Mouse (Mus musculus) adrenal gland, postnatal 10 days (tissue): ENCODE measurements around the gene Gorasp1. TPM values are rescaled to one million over a fixed set of nuclear protein-coding genes. Genes with fewer than 3 reads are reported as not detected.

Experiments
- DNase-seq: peaks from one replicate; pipeline ENCODE4 v3.0.0; 2021; ENCODE audit warnings: mixed read lengths
- total RNA-seq, 2 experiments: library from RNA; stranded (reverse); gene quantifications; 2 replicates each; pipeline ENCODE4 v1.2.3; 2021

Gene Gorasp1
- total RNA-seq, 2 experiments from 2014 or later, result 18.9 to 25.7 TPM

GRCm38 (mm10) chr9:119926497-119926896, 10.9 kb downstream of the Gorasp1 start:
- no peak for DNase-seq

- no peak for DNase-seq
These were observed 11.6 kb downstream of the Gorasp1 start for GRCm38 (mm10) chr9:119925729-119926128.

- no peak for DNase-seq
These were observed 12.2 kb downstream of the Gorasp1 start for GRCm38 (mm10) chr9:119925120-119925657.

GRCm38 (mm10) chr9:119923462-119923861, 13.9 kb downstream of the Gorasp1 start:
- DNase-seq, result no peak

GRCm38 (mm10) chr9:119919858-119920257, 17.5 kb downstream of the Gorasp1 start:
- DNase-seq, result no peak

GRCm38 (mm10) chr9:119913087-119913838, 24.1 kb downstream of the Gorasp1 start:
- DNase-seq, result no peak

- DNase-seq, result no peak
These were observed 27.4 kb downstream of the Gorasp1 start for GRCm38 (mm10) chr9:119909931-119910330.

GRCm38 (mm10) chr9:119908708-119909107, 28.7 kb downstream of the Gorasp1 start:
- no peak for DNase-seq

GRCm38 (mm10) chr9:119902410-119903151, 34.8 kb downstream of the Gorasp1 start:
- DNase-seq, result no peak

- DNase-seq, result no peak
These were observed 37.9 kb downstream of the Gorasp1 start for GRCm38 (mm10) chr9:119899446-119899845.

GRCm38 (mm10) chr9:119895040-119895721, 42.2 kb downstream of the Gorasp1 start:
- peak; percentile 62 for DNase-seq

- peak; percentile 97 for DNase-seq
These were observed 42.9 kb downstream of the Gorasp1 start, which contains the start of gene Wdr48 for GRCm38 (mm10) chr9:119894339-119895009. Wdr48 (plus strand) TSS chr9:119894878.

GRCm38 (mm10) chr9:119893881-119894280, 43.5 kb downstream of the Gorasp1 start:
- DNase-seq, result no peak

GRCm38 (mm10) chr9:119890692-119891091, 46.7 kb downstream of the Gorasp1 start:
- DNase-seq, result peak; percentile 32

- no peak for DNase-seq
These were observed 47.9 kb downstream of the Gorasp1 start for GRCm38 (mm10) chr9:119889446-119889845.

- no peak for DNase-seq
These were observed 48.5 kb downstream of the Gorasp1 start for GRCm38 (mm10) chr9:119888843-119889246.

- DNase-seq, result no peak
These were observed 50.0 kb downstream of the Gorasp1 start for GRCm38 (mm10) chr9:119887144-119887901.
